Mouse (Mus musculus) embryonic stem cell, embryonic (primary cell): ENCODE results near the gene Gm6309.
"Not testable (repeated sequence)": the region's sequence is repeated elsewhere in the genome, so short reads cannot be mapped to it uniquely, and the experiment has no call there.

Source experiments
- CTCF ChIA-PET, 4 experiments: fragments of 300-600 bp in 2 of 4; fragments of 350-600 bp in 2 of 4; sonication (Branson Sonifier 250); formaldehyde crosslinking; loops; one replicate each; lab custom pipeline; 2022; ENCODE audit warnings: inconsistent platforms in 2 of 4; lab: Charles Lee
- POLR2A ChIA-PET, 4 experiments: fragments of 300-600 bp in 2 of 4; fragments of 350-600 bp in 2 of 4; sonication (Branson Sonifier 250); formaldehyde crosslinking; loops; one replicate each; lab custom pipeline; 2022; ENCODE audit warnings: antibody characterized with exemption in 4 of 4, inconsistent platforms in 1 of 4; lab: Charles Lee

Gene Gm6309

DNA sequence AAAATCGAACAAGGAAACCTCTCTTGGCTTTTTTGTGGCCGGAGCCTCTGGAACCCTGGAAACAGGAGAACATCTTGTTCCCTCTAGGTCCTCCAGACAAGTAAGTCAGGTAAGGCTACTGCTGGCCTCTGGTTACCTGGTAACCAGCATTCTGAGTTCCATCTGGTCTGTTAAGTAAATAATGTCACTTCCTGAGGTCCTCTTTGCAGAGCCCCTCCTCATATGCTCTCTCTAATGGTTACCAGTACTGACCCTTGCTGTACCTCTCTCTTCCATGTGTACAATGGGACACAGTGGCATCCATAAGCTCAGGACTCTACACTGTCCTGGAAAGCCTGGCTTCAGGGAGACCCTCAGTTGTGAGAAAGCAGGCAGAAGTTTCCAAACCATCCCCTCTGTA is at the start of gene Gm6309:
Gene Gm6309, minus strand, starts transcription at position 101 of the 400 bp plus-strand sequence.
- POLR2A ChIA-PET, result not testable (repeated sequence)

GRCm38 (mm10) chr5:146205537-146205936 is 35.0 kb upstream of the Gm6309 start:
- ChIA-PET CTCF (no interaction called here), POLR2A (interaction anchor here in 1 of 4 experiments (1.7 to 4.4 kb wide), 2 partner anchors 13 to 15 kb away, joined by 4 to 20 read pairs; partner anchors contain the start of gene Rnf6)

More for the DNA sequence above, at the start of gene Gm6309:
- CTCF ChIA-PET, result not testable (repeated sequence)

- ChIA-PET POLR2A (no interaction called here), CTCF (no interaction called here)
These were observed 33.4 kb upstream of the Gm6309 start for GRCm38 (mm10) chr5:146203921-146204320.

DNA sequence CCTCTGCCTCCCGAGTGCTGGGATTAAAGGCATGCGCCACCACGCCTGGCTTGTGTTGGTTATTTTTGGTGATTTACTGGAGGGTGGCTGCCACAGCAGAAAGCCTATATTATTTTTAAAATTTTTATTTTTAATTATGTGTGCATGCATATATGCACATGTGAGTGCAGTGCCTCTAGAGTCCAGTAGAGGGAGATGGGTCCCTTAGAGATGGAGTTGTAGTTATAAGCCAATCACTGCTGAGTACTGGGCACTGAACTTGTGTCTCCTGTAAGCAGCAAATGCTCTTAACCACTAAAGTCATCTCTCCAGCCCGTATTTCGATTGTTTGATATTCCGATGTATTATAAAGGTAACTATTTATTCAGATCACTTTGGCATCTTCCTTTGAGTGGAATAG is 30.1 kb upstream of the Gm6309 start:
- ChIA-PET CTCF (no interaction called here), POLR2A (no interaction called here)

DNA sequence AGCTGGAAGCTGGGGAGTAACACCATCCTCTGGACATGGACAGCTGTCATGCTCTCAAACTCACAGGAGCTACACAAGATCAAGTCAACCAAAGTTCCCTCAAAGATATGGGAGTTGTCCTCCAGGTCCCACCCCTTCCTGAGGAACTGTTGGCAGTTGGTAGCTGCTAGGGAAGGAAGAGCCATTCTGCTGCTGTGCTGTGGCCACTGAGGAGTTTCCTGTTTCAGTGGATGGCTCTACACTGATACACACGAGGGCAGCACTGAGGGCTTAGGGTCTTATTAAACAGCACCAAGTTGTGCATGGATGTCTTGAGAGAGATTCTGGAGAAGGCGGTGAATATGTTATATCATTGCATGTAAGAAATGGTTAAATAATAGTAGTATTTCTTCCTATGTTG is 29.0 kb upstream of the Gm6309 start:
- ChIA-PET POLR2A (interaction anchor here in 2 of 4 experiments (0.6 to 1.1 kb wide), 2 partner anchors 60 to 186 kb away, joined by 3 read pairs; no protein-coding TSS in a partner anchor), CTCF (interaction anchor here in 2 of 4 experiments (0.5 to 1.2 kb wide), 2 partner anchors 13 to 21 kb away, joined by 3 to 4 read pairs; no protein-coding TSS in a partner anchor)

- POLR2A ChIA-PET, result interaction anchor here in 2 of 4 experiments (0.6 to 1.2 kb wide), 3 partner anchors 8 to 187 kb away, joined by 3 to 6 read pairs (median 3); no protein-coding TSS in a partner anchor
- CTCF ChIA-PET, result interaction anchor here in 1 of 4 experiments (1.2 kb wide), 1 partner anchor 22 kb away, joined by 3 read pairs; no protein-coding TSS in a partner anchor
These were observed 28.6 kb upstream of the Gm6309 start for GRCm38 (mm10) chr5:146199073-146199472.

DNA sequence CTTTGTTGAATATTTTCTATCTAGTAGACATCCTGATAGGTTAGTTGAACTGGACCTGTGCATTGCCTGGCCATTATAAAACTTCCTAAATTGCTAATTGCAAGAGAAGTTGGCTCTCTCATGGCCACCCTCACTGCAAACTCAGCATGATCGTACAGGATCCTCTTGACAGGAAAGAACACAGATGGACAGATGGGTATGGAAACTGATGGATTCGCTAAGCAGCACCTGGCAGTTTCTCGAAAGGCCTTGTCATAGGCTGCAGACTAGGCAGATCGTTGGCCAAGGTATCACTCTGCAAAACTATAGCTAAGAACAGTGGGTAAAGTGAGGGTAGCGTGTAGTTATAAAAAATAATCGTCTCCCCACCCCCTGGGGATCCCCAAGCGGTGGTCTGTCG is 22.8 kb upstream of the Gm6309 start:
- ChIA-PET POLR2A (interaction anchor here in 2 of 4 experiments (0.9 to 1.0 kb wide), 2 partner anchors 15 to 27 kb away, joined by 3 to 4 read pairs; partner anchors contain the start of gene Rnf6 (in 1 of the 2)), CTCF (no interaction called here)

GRCm38 (mm10) chr5:146190501-146191269 is 20.2 kb upstream of the Gm6309 start:
- CTCF ChIA-PET, result no interaction called here

GRCm38 (mm10) chr5:146190093-146190492 is 19.6 kb upstream of the Gm6309 start:
- POLR2A ChIA-PET, result interaction anchor here in 1 of 4 experiments (1.1 kb wide), 1 partner anchor 52 kb away, joined by 3 read pairs; no protein-coding TSS in a partner anchor
- CTCF ChIA-PET, result no interaction called here

More at GRCm38 (mm10) chr5:146190501-146191269, 20.2 kb upstream of the Gm6309 start:
- POLR2A ChIA-PET, result interaction anchor here in 1 of 4 experiments (1.1 kb wide), 1 partner anchor 51 kb away, joined by 3 read pairs; no protein-coding TSS in a partner anchor

DNA sequence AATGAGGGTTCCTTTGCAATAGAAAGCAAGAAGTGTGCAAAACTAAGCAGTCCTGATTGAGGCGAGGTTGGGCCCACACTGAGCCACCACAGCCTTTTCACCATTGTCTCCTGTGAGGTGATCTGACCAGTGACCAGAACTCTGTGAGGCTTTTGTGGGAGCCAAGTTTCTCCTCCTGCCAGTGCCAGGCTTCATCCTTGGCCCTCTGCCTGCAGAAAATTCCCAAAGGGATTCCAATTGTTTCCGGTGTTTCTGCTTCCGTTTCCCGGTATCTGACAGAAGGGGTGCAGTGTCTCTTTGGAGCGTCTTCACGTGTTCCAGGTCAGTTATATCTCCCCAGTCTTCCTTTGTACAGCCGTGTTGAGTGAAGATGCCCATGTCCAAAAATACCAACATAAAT is 18.2 kb upstream of the Gm6309 start:
- CTCF ChIA-PET, result interaction anchor here in 1 of 4 experiments (1.0 kb wide), 1 partner anchor 71 kb away, joined by 4 read pairs; no protein-coding TSS in a partner anchor
- POLR2A ChIA-PET, result no interaction called here

GRCm38 (mm10) chr5:146188144-146188543 is 17.6 kb upstream of the Gm6309 start:
- CTCF ChIA-PET, result interaction anchor here in 1 of 4 experiments (1.0 kb wide), 1 partner anchor 72 kb away, joined by 4 read pairs; no protein-coding TSS in a partner anchor
- POLR2A ChIA-PET, result no interaction called here

GRCm38 (mm10) chr5:146187441-146187840 is 16.9 kb upstream of the Gm6309 start:
- POLR2A ChIA-PET, CTCF ChIA-PET: not testable (repeated sequence)

GRCm38 (mm10) chr5:146185204-146185603 is 14.7 kb upstream of the Gm6309 start, which contains the start of gene 1700001J03Rik:
Gene 1700001J03Rik, minus strand, starts transcription at chr5:146185304.
- CTCF ChIA-PET, POLR2A ChIA-PET: not testable (repeated sequence)

- CTCF ChIA-PET, POLR2A ChIA-PET: not testable (repeated sequence)
These were observed 2.2 kb upstream of the Gm6309 start for GRCm38 (mm10) chr5:146172744-146173143.

DNA sequence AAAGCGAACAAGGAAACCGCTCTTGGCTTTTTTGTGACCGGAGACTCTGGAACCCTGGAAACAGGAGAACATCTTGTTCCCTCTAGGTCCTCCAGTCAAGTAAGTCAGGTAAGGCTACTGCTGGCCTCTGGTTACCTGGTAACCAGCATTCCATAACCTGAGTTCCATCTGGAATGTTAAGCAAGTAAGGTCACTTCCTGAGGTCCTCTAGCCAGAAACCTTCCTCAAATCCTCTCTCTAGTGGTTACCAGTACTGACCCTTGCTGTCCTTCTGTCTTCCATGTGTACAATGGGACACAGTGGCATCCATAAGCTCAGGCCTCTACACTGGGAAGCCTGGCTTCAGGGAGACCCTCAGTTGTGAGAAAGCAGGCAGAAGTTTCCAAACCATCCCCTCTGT is 10.1 kb downstream of the Gm6309 start, which contains the start of gene Gm5565:
Gene Gm5565, minus strand, starts transcription at position 101 of the 400 bp plus-strand sequence.
- CTCF ChIA-PET, POLR2A ChIA-PET: not testable (repeated sequence)

DNA sequence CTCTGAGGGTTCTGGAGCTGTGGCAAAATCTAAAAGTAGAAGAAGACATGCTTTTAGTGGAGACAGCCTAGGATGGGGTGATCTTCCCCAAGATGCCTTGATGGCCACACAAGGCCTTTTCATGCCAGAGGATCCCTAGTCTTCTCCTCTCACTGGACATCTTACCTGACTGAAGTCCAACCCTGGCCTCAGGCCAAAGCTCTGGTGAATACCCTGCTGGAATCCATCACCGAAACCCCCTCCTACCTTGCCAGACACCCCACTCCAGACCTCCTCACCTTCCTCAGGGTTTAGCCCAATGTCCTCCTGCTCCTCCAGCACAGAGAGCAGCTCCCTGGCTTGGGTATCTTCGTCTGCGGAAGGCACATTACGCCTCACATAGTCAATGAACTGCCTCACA is 12.2 kb downstream of the Gm6309 start:
- CTCF ChIA-PET, POLR2A ChIA-PET: not testable (repeated sequence)

- CTCF ChIA-PET, result interaction anchor here in 1 of 4 experiments (0.6 kb wide), 1 partner anchor 385 kb away, joined by 3 read pairs; no protein-coding TSS in a partner anchor
- POLR2A ChIA-PET, result no interaction called here
These were observed 20.1 kb downstream of the Gm6309 start for GRCm38 (mm10) chr5:146150454-146150853.

DNA sequence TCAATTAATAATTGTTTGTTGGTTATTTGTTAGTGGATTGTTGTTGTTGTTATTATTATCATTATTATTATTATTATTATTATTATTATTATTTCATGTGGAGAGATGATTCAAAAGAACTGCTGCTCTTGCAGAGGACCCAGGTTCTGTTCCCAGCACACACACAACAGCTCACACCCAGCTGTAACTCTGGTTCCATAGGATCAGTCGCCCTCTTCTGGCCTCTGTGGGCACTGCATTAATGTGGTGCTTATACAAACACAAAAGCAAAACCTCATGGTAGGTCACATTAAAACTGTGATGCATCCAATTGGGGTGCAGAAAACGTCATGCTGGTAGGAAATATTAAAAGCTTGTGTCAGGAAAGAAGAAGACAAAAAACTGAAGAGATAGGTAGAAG is 22.6 kb downstream of the Gm6309 start:
- ChIA-PET CTCF (interaction anchor here in 2 of 4 experiments (0.7 kb wide), 2 partner anchors 252 to 1453 kb away, joined by 3 to 4 read pairs; no protein-coding TSS in a partner anchor), POLR2A (no interaction called here)
